Mouse (Mus musculus): ENCODE results near the gene Slc41a2.

- TF ChIP-seq CTCF (IDR thresholded peaks at IDR 0.05; ENCODE audit: low read depth) = no peak
- no peak for TF ChIP-seq EP300 (IDR thresholded peaks at IDR 0.05; ENCODE audit: low read depth)
These were observed 17.3 kb downstream of the Slc41a2 start for GRCm38 (mm10) chr10:83320396-83320795.

Measured in liver, embryonic 14.5 days (tissue).